Mouse (Mus musculus): ENCODE data around the gene Fam69a.
"Not testable (repeated sequence)": the region's sequence is repeated elsewhere in the genome, so short reads cannot be mapped to it uniquely, and the experiment has no call there.

DNA sequence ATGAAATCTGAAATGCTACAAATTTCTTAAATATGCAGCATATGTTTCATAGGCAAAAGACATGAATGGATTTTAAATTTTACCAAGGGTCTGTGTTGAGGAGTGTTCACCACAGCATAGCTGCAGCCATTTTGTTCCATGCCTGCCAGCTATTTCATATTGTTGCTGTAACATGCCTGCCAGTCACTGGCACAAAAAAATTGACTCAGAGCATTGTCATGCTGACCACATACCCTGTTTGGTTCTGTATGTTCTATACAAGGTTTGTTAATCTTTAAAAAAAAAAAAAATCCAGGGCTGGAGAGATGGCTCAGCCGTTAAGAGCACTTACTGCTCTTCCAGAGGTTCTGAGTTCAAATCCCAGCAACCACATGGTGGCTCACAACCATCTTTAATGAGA, 48.4 kb downstream of the Fam69a start:
- TF ChIP-seq GATA1 (IDR thresholded peaks at IDR 0.05; ENCODE audit: borderline replicate concordance, low read length); FLI1 (IDR thresholded peaks at IDR 0.05; ENCODE audit: low read length): not testable (repeated sequence)
